Comparison of ENCODE assay signal across 8 mouse cellular contexts in the genomic region with DNA sequence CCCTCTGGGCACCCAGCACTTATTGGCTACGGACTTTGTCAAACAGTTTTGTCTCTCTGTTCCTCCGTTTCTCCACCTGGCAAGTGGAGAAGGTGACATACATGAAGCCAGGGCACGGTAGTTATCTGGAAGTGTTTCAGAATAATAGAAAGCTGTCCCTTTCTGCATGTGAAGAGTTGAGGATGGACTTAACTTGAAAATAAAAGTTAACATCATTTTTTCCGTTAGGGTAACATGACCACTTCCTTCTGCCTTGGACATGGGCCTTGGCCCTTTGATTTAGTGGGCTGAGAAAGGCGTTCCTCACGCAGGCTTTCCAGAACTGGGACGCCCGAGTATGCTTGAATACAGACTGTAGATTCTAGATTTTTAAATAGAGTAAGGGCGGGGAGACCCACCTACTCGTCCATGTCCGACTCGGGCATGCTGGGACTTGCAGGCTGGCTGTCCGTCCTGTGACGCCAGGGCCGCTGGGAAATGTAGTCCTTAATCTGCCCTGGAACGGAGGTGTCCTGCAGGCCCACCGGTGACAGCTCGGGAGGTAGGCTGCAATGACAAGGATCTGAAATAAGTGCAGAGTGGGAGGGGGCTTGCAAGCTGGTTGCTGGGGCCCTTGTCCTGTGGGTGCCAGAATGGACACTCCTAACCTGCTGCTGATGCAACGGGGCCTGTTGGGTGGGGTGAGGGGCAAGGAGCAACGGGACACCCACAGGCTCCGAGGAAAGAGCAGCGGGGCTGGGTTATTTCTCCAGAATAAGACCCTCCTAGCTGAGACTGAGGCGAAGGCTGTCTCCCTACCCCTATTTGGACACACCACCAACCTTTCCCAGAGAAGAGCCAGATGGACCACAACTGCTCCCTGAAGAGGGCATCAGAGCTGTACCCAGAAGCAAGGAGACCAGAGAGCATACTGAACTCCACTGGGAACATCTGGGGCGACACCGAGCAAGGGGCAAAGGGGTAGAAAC. TPM values are rescaled to one million over a fixed set of nuclear protein-coding genes. Genes with fewer than 3 reads are reported as not detected.
DNase-seq lines count a peak whose midpoint lies in the region; ATAC-seq and TF ChIP-seq lines count a peak whose summit lies in the region.

A gene (plus strand): TSS at position 475 of the 968 bp plus-strand sequence.

- TF ChIP-seq CTCF in C2C12 (IDR thresholded peaks at IDR 0.05; ENCODE audit: control insufficient read depth, insufficient read depth, insufficient read length), result no peak
- peak; percentile 23; the same call in 1 of the 2 replicates for TF ChIP-seq CTCF in bone marrow macrophage, adult 2 months (IDR thresholded peaks at IDR 0.05; ENCODE audit: low read depth, low read length)
- no peak for TF ChIP-seq CTCF in embryonic fibroblast, embryonic 13.5 days (IDR thresholded peaks at IDR 0.05; ENCODE audit: borderline replicate concordance, insufficient read depth, low read length)
- no peak for TF ChIP-seq CTCF in spleen, adult 2 months (IDR thresholded peaks at IDR 0.05; ENCODE audit: extremely low read depth, insufficient read depth, insufficient read length, insufficient replicate concordance)

- peaks cover 12% of the 10 kb centered on the region for H3K79me2 ChIP-seq in C2C12 (ENCODE audit: control insufficient read depth, insufficient read depth)

- peak; percentile 90 for ATAC-seq in limb, embryonic 13.5 days (ENCODE audit: low FRiP score, low read depth)
- peak; percentile 93 for ATAC-seq in midbrain, embryonic 15.5 days (replicated peaks)

- no peaks in the 10 kb centered on the region for H3K79me3 ChIP-seq in C2C12 (ENCODE audit: low read depth)

- H3K4me2 ChIP-seq in limb, embryonic 13.5 days (replicated peaks), result peak within 1 kb of the TSS; percentile 77
- peak within 1 kb of the TSS; percentile 56 for H3K4me2 ChIP-seq in midbrain, embryonic 15.5 days

- H3K9ac ChIP-seq in limb, embryonic 13.5 days, result peak within 1 kb of the TSS; percentile 77
- peak within 1 kb of the TSS; percentile 52 for H3K9ac ChIP-seq in midbrain, embryonic 15.5 days

- peak within 1 kb of the TSS; percentile 79 for H3ac ChIP-seq in C2C12 (ENCODE audit: control insufficient read depth, insufficient read length, low read depth)

- peak within 1 kb of the TSS; percentile 61 for H3K27ac ChIP-seq in bone marrow macrophage, adult 2 months (ENCODE audit: insufficient read depth, low read depth, low read length)
- peak within 1 kb of the TSS; percentile 38 for H3K27ac ChIP-seq in embryonic fibroblast, embryonic 13.5 days (ENCODE audit: insufficient read depth, low read length)
- H3K27ac ChIP-seq in limb, embryonic 13.5 days, result no peak within 1 kb of the TSS
- peak within 1 kb of the TSS; percentile 48; the same call in 1 of the 2 replicates for H3K27ac ChIP-seq in midbrain, embryonic 15.5 days
- peak within 1 kb of the TSS; percentile 63 for H3K27ac ChIP-seq in spleen, adult 2 months (ENCODE audit: insufficient read depth, low read length)

- 18% methylated on average over 25 of the region's 25 CpGs for WGBS in limb, embryonic 13.5 days
- 18% methylated on average over 25 of the region's 25 CpGs for WGBS in midbrain, embryonic 15.5 days
- 8% methylated on average over 25 of the region's 25 CpGs for WGBS in spleen, adult 2 months

- H3K9me3 ChIP-seq in limb, embryonic 13.5 days, result no peaks in the 10 kb centered on the region
- H3K9me3 ChIP-seq in midbrain, embryonic 15.5 days, result no peaks in the 10 kb centered on the region

- no peaks in the 10 kb centered on the region for H3K27me3 ChIP-seq in C2C12 (ENCODE audit: control insufficient read depth, insufficient read depth, insufficient read length)
- no peaks in the 10 kb centered on the region for H3K27me3 ChIP-seq in limb, embryonic 13.5 days
- H3K27me3 ChIP-seq in midbrain, embryonic 15.5 days (replicated peaks), result no peaks in the 10 kb centered on the region
- H3K27me3 ChIP-seq in spleen, adult 2 months (ENCODE audit: control insufficient read depth, insufficient read depth, low read length), result no peaks in the 10 kb centered on the region

- peak; percentile 82 to 86 for DNase-seq in heart, adult 9 months (ENCODE audit: low spot score in 2 of 2)
- DNase-seq in kidney, adult 9 months, result peak; percentile 89
- peak; percentile 37 to 82 for DNase-seq in spleen, adult 2 months (ENCODE audit: low read depth in 1 of 2, low spot score in 2 of 2)

- H3K36me3 ChIP-seq in C2C12 (ENCODE audit: control insufficient read depth, insufficient read depth), result peaks cover 12% of the 10 kb centered on the region
- peaks cover 11% of the 10 kb centered on the region for H3K36me3 ChIP-seq in limb, embryonic 13.5 days
- H3K36me3 ChIP-seq in midbrain, embryonic 15.5 days (replicated peaks), result no peaks in the 10 kb centered on the region; the same call in 1 of the 2 replicates
- no peaks in the 10 kb centered on the region for H3K36me3 ChIP-seq in spleen, adult 2 months (ENCODE audit: control insufficient read depth, insufficient read depth, low read length)

- TF ChIP-seq POLR2A in bone marrow macrophage, adult 2 months (IDR thresholded peaks at IDR 0.05; ENCODE audit: borderline replicate concordance, low read depth, low read length), result no peak
- peak; percentile 72 for TF ChIP-seq POLR2A in embryonic fibroblast, embryonic 13.5 days (IDR thresholded peaks at IDR 0.05; ENCODE audit: low read depth, low read length)
- TF ChIP-seq POLR2A in spleen, adult 2 months (IDR thresholded peaks at IDR 0.05; ENCODE audit: low read depth, low read length), result no peak

- peaks cover 37% of the 10 kb centered on the region for H3K4me1 ChIP-seq in bone marrow macrophage, adult 2 months (ENCODE audit: control insufficient read depth, insufficient read depth, low read length)
- H3K4me1 ChIP-seq in embryonic fibroblast, embryonic 13.5 days (ENCODE audit: control insufficient read depth, insufficient read depth, low read length), result no peaks in the 10 kb centered on the region
- H3K4me1 ChIP-seq in limb, embryonic 13.5 days, result peaks cover 11% of the 10 kb centered on the region; the same call in 1 of the 2 replicates
- peaks cover 21% of the 10 kb centered on the region for H3K4me1 ChIP-seq in midbrain, embryonic 15.5 days
- H3K4me1 ChIP-seq in spleen, adult 2 months (ENCODE audit: control insufficient read depth, insufficient read depth, insufficient read length), result no peaks in the 10 kb centered on the region

- peak within 1 kb of the TSS; percentile 48 for H3K4me3 ChIP-seq in C2C12 (ENCODE audit: insufficient read depth, poor library complexity, severe bottlenecking)
- H3K4me3 ChIP-seq in bone marrow macrophage, adult 2 months (ENCODE audit: insufficient read depth, low read length), result peak within 1 kb of the TSS; percentile 89
- peak within 1 kb of the TSS; percentile 60 for H3K4me3 ChIP-seq in embryonic fibroblast, embryonic 13.5 days (ENCODE audit: insufficient read depth, low read length)
- peak within 1 kb of the TSS; percentile 54 for H3K4me3 ChIP-seq in limb, embryonic 13.5 days
- H3K4me3 ChIP-seq in midbrain, embryonic 15.5 days, result peak within 1 kb of the TSS; percentile 46
- H3K4me3 ChIP-seq in spleen, adult 2 months (ENCODE audit: extremely low read depth, insufficient read depth, insufficient read length), result peak within 1 kb of the TSS; percentile 72

TF ChIP-seq in C2C12, 6 proteins besides CTCF, POLR2A, EP300 and RAD21:
- TF ChIP-seq CEBPB (IDR thresholded peaks at IDR 0.05; ENCODE audit: low read depth), result no peak
- TF ChIP-seq USF1 (IDR thresholded peaks at IDR 0.05; ENCODE audit: low read depth), result no peak
- TF ChIP-seq MYOD1 (IDR thresholded peaks at IDR 0.05; ENCODE audit: control insufficient read depth, insufficient read length, low read depth), result no peak
- TF ChIP-seq MAX (IDR thresholded peaks at IDR 0.05), result no peak
- no peak for TF ChIP-seq FOSL1 (IDR thresholded peaks at IDR 0.05; ENCODE audit: insufficient read depth, low read length, poor library complexity, severe bottlenecking)
- TF ChIP-seq MYOG (IDR thresholded peaks at IDR 0.05; ENCODE audit: control insufficient read depth, extremely low read depth, insufficient read length), result no peak

RNA-seq across cellular contexts. Expression of the gene that starts here (rescaled TPM):
- 13.8 TPM for polyA plus RNA-seq in C2C12 (2012; fragmentation: generic; extraction: Trizol)
- polyA plus RNA-seq in bone marrow macrophage, adult 2 months (2012; ENCODE audit: insufficient read depth, insufficient read length, missing spikeins), result 29.4 and 33.8 TPM in 2 replicates
- polyA plus RNA-seq in embryonic fibroblast, embryonic 13.5 days (2011; ENCODE audit: insufficient read length, low read depth, missing spikeins), result 33.5 and 48.3 TPM in 2 replicates
- 24.6 and 25.2 TPM in 2 replicates for polyA plus RNA-seq in limb, embryonic 13.5 days (2015; fragmentation: Nextera tagmentation; extraction: Ambion mirVana)
- 22.4 and 29.1 TPM in 2 replicates for polyA plus RNA-seq in midbrain, embryonic 15.5 days (2015; fragmentation: Nextera tagmentation; extraction: Ambion mirVana)
- polyA plus RNA-seq in spleen, adult 2 months (2012; rRNA removed), result 31.3 and 33.4 TPM in 2 replicates
